Mouse (Mus musculus): ENCODE data around the gene Fut11. TPM values are rescaled to one million over a fixed set of nuclear protein-coding genes. Genes with fewer than 3 reads are reported as not detected.
A peak's percentile ranks its signal among the peaks of the same experiment; 100 is the strongest.
"Not testable (repeated sequence)": the region's sequence is repeated elsewhere in the genome, so short reads cannot be mapped to it uniquely, and the experiment has no call there.

Gene Fut11
- total RNA-seq, 2 experiments from 2014 or later = 1.8 to 2.1 TPM

- peak; percentile 99 for DNase-seq (ENCODE audit: low spot score)
Measured at GRCm38 (mm10) chr14:20674064-20674833, 20.5 kb upstream of the Fut11 start, which contains the start of gene Sec24c. Gene Sec24c, plus strand, starts transcription at chr14:20674308.

- no peak for DNase-seq (ENCODE audit: low spot score)
Measured at GRCm38 (mm10) chr14:20677906-20678305, 16.9 kb upstream of the Fut11 start.

- no peak for DNase-seq (ENCODE audit: low spot score)
Measured at GRCm38 (mm10) chr14:20681742-20682141, 13.0 kb upstream of the Fut11 start.

- DNase-seq (ENCODE audit: low spot score) = no peak
Measured at GRCm38 (mm10) chr14:20682498-20682897, 12.3 kb upstream of the Fut11 start.

GRCm38 (mm10) chr14:20686576-20686975 lies 8.2 kb upstream of the Fut11 start:
- no peak for DNase-seq (ENCODE audit: low spot score)

GRCm38 (mm10) chr14:20689009-20689408 lies 5.8 kb upstream of the Fut11 start:
- DNase-seq (ENCODE audit: low spot score) = no peak

GRCm38 (mm10) chr14:20691772-20692171 lies 3.0 kb upstream of the Fut11 start:
- no peak for DNase-seq (ENCODE audit: low spot score)

- DNase-seq (ENCODE audit: low spot score) = no peak
Measured at GRCm38 (mm10) chr14:20693589-20694101, 1.1 kb upstream of the Fut11 start.

GRCm38 (mm10) chr14:20694185-20694883 lies 434 bp upstream of the Fut11 start:
- no peak for DNase-seq (ENCODE audit: low spot score)

GRCm38 (mm10) chr14:20695761-20696520 lies 1.2 kb downstream of the Fut11 start:
- peak; percentile 20 for DNase-seq (ENCODE audit: low spot score)

GRCm38 (mm10) chr14:20696986-20697385 lies 2.2 kb downstream of the Fut11 start:
- peak; percentile 34 for DNase-seq (ENCODE audit: low spot score)

- no peak for DNase-seq (ENCODE audit: low spot score)
Measured at GRCm38 (mm10) chr14:20698515-20698914, 3.7 kb downstream of the Fut11 start.

GRCm38 (mm10) chr14:20700362-20700761 lies 5.6 kb downstream of the Fut11 start:
- DNase-seq (ENCODE audit: low spot score) = no peak

GRCm38 (mm10) chr14:20701554-20701953 lies 6.8 kb downstream of the Fut11 start:
- DNase-seq (ENCODE audit: low spot score) = no peak

- DNase-seq (ENCODE audit: low spot score) = no peak
Measured at GRCm38 (mm10) chr14:20702096-20702740, 7.5 kb downstream of the Fut11 start.

GRCm38 (mm10) chr14:20702741-20703381 lies 8.1 kb downstream of the Fut11 start, which contains the start of gene Chchd1:
Gene Chchd1, plus strand, starts transcription at chr14:20703006.
- DNase-seq (ENCODE audit: low spot score) = peak; percentile 93

- not testable (repeated sequence) for DNase-seq (ENCODE audit: low spot score)
Measured at GRCm38 (mm10) chr14:20703461-20703860, 8.7 kb downstream of the Fut11 start.

- peak; percentile 90 for DNase-seq (ENCODE audit: low spot score)
Measured at GRCm38 (mm10) chr14:20707201-20708190, 12.7 kb downstream of the Fut11 start, which contains the start of gene Zswim8. Gene Zswim8, plus strand, starts transcription at chr14:20707552.

GRCm38 (mm10) chr14:20708239-20708638 lies 13.5 kb downstream of the Fut11 start:
- no peak for DNase-seq (ENCODE audit: low spot score)

Data from gastrocnemius, adult 18-20 months (tissue).